Mouse (Mus musculus) ES-Bruce4 (cell line): ENCODE data around the gene Neurod2.

Source experiments
- CTCF ChIP-seq: IDR thresholded peaks from one replicate; pipeline ENCODE4 v1.8.1; 2011; ENCODE audit warnings: low read depth, low read length
- POLR2A ChIP-seq: IDR thresholded peaks from one replicate; pipeline ENCODE4 v1.8.1; 2011; ENCODE audit warnings: low read length; ENCODE audit not compliant: insufficient read depth

GRCm38 (mm10) chr11:98339679-98340287, 10.3 kb upstream of the Neurod2 start:
- TF ChIP-seq CTCF (no peak), POLR2A (no peak)
